Mouse (Mus musculus) forelimb bud, embryonic 11.5 days (tissue): ENCODE measurements around the gene Cd300lf.

Source experiments
- DNase-seq: peaks from one replicate; pipeline ENCODE4 v3.0.0-alpha.2; 2012; ENCODE audit warnings: low read depth, low spot score

Gene Cd300lf

GRCm38 (mm10) chr11:115106638-115107037 is 27.2 kb downstream of the Cd300lf start:
- no peak for DNase-seq

GRCm38 (mm10) chr11:115104769-115105563 is 28.8 kb downstream of the Cd300lf start:
- DNase-seq: no peak

- DNase-seq: peak; percentile 72
Measured at GRCm38 (mm10) chr11:115103470-115104413, 30.1 kb downstream of the Cd300lf start.

- no peak for DNase-seq
Measured at GRCm38 (mm10) chr11:115102116-115102515, 31.7 kb downstream of the Cd300lf start.

- no peak for DNase-seq
Measured at GRCm38 (mm10) chr11:115101615-115102051, 32.2 kb downstream of the Cd300lf start.

- DNase-seq: peak; percentile 57
Measured at GRCm38 (mm10) chr11:115100741-115101140, 33.1 kb downstream of the Cd300lf start.

- DNase-seq: no peak
Measured at GRCm38 (mm10) chr11:115100032-115100621, 33.7 kb downstream of the Cd300lf start.

- DNase-seq: peak; percentile 62
Measured at GRCm38 (mm10) chr11:115099241-115099840, 34.5 kb downstream of the Cd300lf start.

GRCm38 (mm10) chr11:115098203-115098932 is 35.4 kb downstream of the Cd300lf start:
- DNase-seq: no peak

- DNase-seq: no peak
Measured at GRCm38 (mm10) chr11:115092140-115092539, 41.7 kb downstream of the Cd300lf start.

GRCm38 (mm10) chr11:115091362-115091901 is 42.4 kb downstream of the Cd300lf start, which contains the start of gene Rab37:
TSS of gene Rab37 (plus strand) at chr11:115091431.
- DNase-seq: no peak

GRCm38 (mm10) chr11:115089853-115090252 is 43.9 kb downstream of the Cd300lf start:
- DNase-seq: no peak

GRCm38 (mm10) chr11:115086213-115086612 is 47.6 kb downstream of the Cd300lf start:
- no peak for DNase-seq

GRCm38 (mm10) chr11:115085064-115085463 is 48.7 kb downstream of the Cd300lf start:
- no peak for DNase-seq

- DNase-seq: no peak
Measured at GRCm38 (mm10) chr11:115084595-115084994, 49.2 kb downstream of the Cd300lf start.

- peak; percentile 81 for DNase-seq
Measured at GRCm38 (mm10) chr11:115083376-115084139, 50.2 kb downstream of the Cd300lf start.

- DNase-seq: no peak
Measured at GRCm38 (mm10) chr11:115082196-115082595, 51.6 kb downstream of the Cd300lf start.

- DNase-seq: no peak
Measured at GRCm38 (mm10) chr11:115081373-115081772, 52.4 kb downstream of the Cd300lf start.

- peak; percentile 65 for DNase-seq
Measured at GRCm38 (mm10) chr11:115080886-115081285, 52.9 kb downstream of the Cd300lf start.

- no peak for DNase-seq
Measured at GRCm38 (mm10) chr11:115078680-115079079, 55.1 kb downstream of the Cd300lf start.
